Mouse (Mus musculus) midbrain, embryonic 16.5 days (tissue): Measurements from ENCODE around the gene Dock11. TPM values are rescaled to one million over a fixed set of nuclear protein-coding genes. Genes with fewer than 3 reads are reported as not detected.

ENCODE experiments used
- ATAC-seq: fragments of 200-750 bp; cut with Nextera tagmentation; 2 replicates; pipeline ENCODE4 v1.8.0; 2017; ENCODE audit warnings: moderate TSS enrichment
- H3K27ac ChIP-seq: fragments of 300-500 bp; sonication (generic); 2 replicates; pipeline ENCODE4 v1.5.1; 2014; ENCODE audit warnings: mild to moderate bottlenecking, low read length, mixed read lengths
- H3K27me3 ChIP-seq: fragments of 300-500 bp; sonication (generic); 2 replicates; pipeline ENCODE4 v1.6.1; 2014; ENCODE audit warnings: low read depth, low read length, mixed read lengths; ENCODE audit not compliant: control insufficient read depth, insufficient read depth
- H3K36me3 ChIP-seq: fragments of 300-500 bp; sonication (generic); 2 replicates; pipeline ENCODE4 v1.6.1; 2014; ENCODE audit warnings: mild to moderate bottlenecking, low read length, moderate library complexity, mixed read lengths; ENCODE audit not compliant: control insufficient read depth, insufficient read depth
- H3K4me1 ChIP-seq: fragments of 300-500 bp; sonication (generic); 2 replicates; pipeline ENCODE4 v1.6.1; 2014; ENCODE audit warnings: mild to moderate bottlenecking, low read length, mixed read lengths; ENCODE audit not compliant: control insufficient read depth, insufficient read depth
- H3K4me2 ChIP-seq: fragments of 300-500 bp; sonication (generic); 2 replicates; pipeline ENCODE4 v1.6.1; 2014; ENCODE audit warnings: mild to moderate bottlenecking, low read length, mixed read lengths
- H3K4me3 ChIP-seq: fragments of 300-500 bp; sonication (generic); 2 replicates; pipeline ENCODE4 v1.5.1; 2014; ENCODE audit warnings: low read depth, mild to moderate bottlenecking, low read length, moderate library complexity, mixed read lengths
- H3K9ac ChIP-seq: fragments of 300-500 bp; sonication (generic); 2 replicates; pipeline ENCODE4 v1.6.1; 2014; ENCODE audit warnings: low read depth, low read length, mixed read lengths
- H3K9me3 ChIP-seq: fragments of 300-500 bp; sonication (generic); replicated peaks from 2 replicates; pipeline ENCODE4 v1.6.1; 2014; ENCODE audit warnings: mild to moderate bottlenecking, low read length, mixed read lengths; ENCODE audit not compliant: control insufficient read depth, poor library complexity, severe bottlenecking
- WGBS: fragments of 180-500 bp; shearing (Covaris S2); extraction: QIAGEN DNeasy Blood & Tissue Kit; methylation state at CpG from one replicate; pipeline ENCODE4 v1.1.7; 2014; 5-methylcytosine and 5-hydroxymethylcytosine counted together
- polyA plus RNA-seq: library from polyadenylated mRNA; unstranded; fragments of >200 nt; fragmentation: Nextera tagmentation; extraction: Ambion mirVana; gene quantifications from 2 replicates; pipeline ENCODE4 v1.2.1, GENCODE M21; 2015

The Dock11 gene
- polyA plus RNA-seq, 1 experiment from 2014 or later: 12.7 TPM

GRCm38 (mm10) chrX:36045731-36046130 is 157.1 kb downstream of the Dock11 start:
- no peaks in the 10 kb centered on the region for H3K9me3 ChIP-seq
- no peaks in the 10 kb centered on the region for H3K27me3 ChIP-seq
- no peak overlapping the region for H3K27ac ChIP-seq
- no peak overlapping the region for H3K4me2 ChIP-seq
- WGBS: 58% methylated on average over 4 of the region's 4 CpGs
- no peaks in the 10 kb centered on the region for H3K4me1 ChIP-seq
- no peak for ATAC-seq
- H3K9ac ChIP-seq: no peak overlapping the region
- peaks cover 2% of the 10 kb centered on the region; the same call in 1 of the 2 replicates for H3K36me3 ChIP-seq
- no peak overlapping the region for H3K4me3 ChIP-seq

GRCm38 (mm10) chrX:36047451-36047850 is 158.8 kb downstream of the Dock11 start:
- Histone ChIP-seq H3K4me3 (no peak overlapping the region), H3K9me3 (no peaks in the 10 kb centered on the region), H3K4me1 (no peaks in the 10 kb centered on the region), H3K9ac (no peak overlapping the region), H3K4me2 (no peak overlapping the region), H3K36me3 (no peaks in the 10 kb centered on the region), H3K27ac (no peak overlapping the region), H3K27me3 (no peaks in the 10 kb centered on the region)
- ATAC-seq: no peak
- 85% methylated on average over 1 of the region's 1 CpGs for WGBS

- H3K27ac ChIP-seq: no peak overlapping the region
- no peaks in the 10 kb centered on the region for H3K4me1 ChIP-seq
- H3K4me3 ChIP-seq: no peak overlapping the region
- no peak overlapping the region for H3K4me2 ChIP-seq
- no peaks in the 10 kb centered on the region for H3K36me3 ChIP-seq
- ATAC-seq: no peak
- no peak overlapping the region for H3K9ac ChIP-seq
- H3K27me3 ChIP-seq: no peaks in the 10 kb centered on the region
- H3K9me3 ChIP-seq: no peaks in the 10 kb centered on the region
Measured at GRCm38 (mm10) chrX:36050312-36050711, 161.7 kb downstream of the Dock11 start.

GRCm38 (mm10) chrX:36073997-36074396 is 185.4 kb downstream of the Dock11 start:
- 51% methylated on average over 2 of the region's 2 CpGs for WGBS
- H3K4me2 ChIP-seq: no peak overlapping the region
- H3K36me3 ChIP-seq: no peaks in the 10 kb centered on the region
- H3K4me1 ChIP-seq: no peaks in the 10 kb centered on the region
- no peak overlapping the region for H3K4me3 ChIP-seq
- no peaks in the 10 kb centered on the region for H3K9me3 ChIP-seq
- no peak overlapping the region for H3K9ac ChIP-seq
- no peak for ATAC-seq
- H3K27me3 ChIP-seq: no peaks in the 10 kb centered on the region
- no peak overlapping the region for H3K27ac ChIP-seq

GRCm38 (mm10) chrX:36077164-36077563 is 188.5 kb downstream of the Dock11 start:
- no peak overlapping the region for H3K27ac ChIP-seq
- no peaks in the 10 kb centered on the region for H3K9me3 ChIP-seq
- H3K27me3 ChIP-seq: no peaks in the 10 kb centered on the region
- no peaks in the 10 kb centered on the region for H3K4me1 ChIP-seq
- H3K36me3 ChIP-seq: no peaks in the 10 kb centered on the region
- no peak overlapping the region for H3K4me3 ChIP-seq
- no peak for ATAC-seq
- H3K9ac ChIP-seq: no peak overlapping the region
- no peak overlapping the region for H3K4me2 ChIP-seq
- 79% methylated on average over 4 of the region's 4 CpGs for WGBS

- Histone ChIP-seq H3K9me3 (no peaks in the 10 kb centered on the region), H3K4me2 (no peak overlapping the region), H3K36me3 (no peaks in the 10 kb centered on the region), H3K27ac (no peak overlapping the region), H3K27me3 (no peaks in the 10 kb centered on the region), H3K4me1 (no peaks in the 10 kb centered on the region), H3K9ac (no peak overlapping the region), H3K4me3 (no peak overlapping the region)
- ATAC-seq: no peak
- WGBS: 86% methylated on average over 1 of the region's 1 CpGs
Measured at GRCm38 (mm10) chrX:36082917-36083316, 194.3 kb downstream of the Dock11 start.

- no peaks in the 10 kb centered on the region for H3K4me1 ChIP-seq
- H3K4me2 ChIP-seq: no peak overlapping the region
- H3K9me3 ChIP-seq: no peaks in the 10 kb centered on the region
- H3K4me3 ChIP-seq: no peak overlapping the region
- no peaks in the 10 kb centered on the region for H3K36me3 ChIP-seq
- no peaks in the 10 kb centered on the region for H3K27me3 ChIP-seq
- WGBS: 93% methylated on average over 6 of the region's 6 CpGs
- no peak overlapping the region for H3K9ac ChIP-seq
- ATAC-seq: no peak
- no peak overlapping the region for H3K27ac ChIP-seq
Measured at GRCm38 (mm10) chrX:36088464-36089256, 200.0 kb downstream of the Dock11 start.

GRCm38 (mm10) chrX:36100883-36101282 is 212.3 kb downstream of the Dock11 start:
- no peak overlapping the region for H3K4me2 ChIP-seq

GRCm38 (mm10) chrX:36101318-36101717 is 212.7 kb downstream of the Dock11 start:
- Histone ChIP-seq H3K4me3 (no peak overlapping the region), H3K4me2 (no peak overlapping the region), H3K27me3 (no peaks in the 10 kb centered on the region), H3K4me1 (no peaks in the 10 kb centered on the region), H3K9ac (no peak overlapping the region), H3K9me3 (0 out of 2 replicates have a peak, but pooled peaks cover 4% of the 10 kb centered on the region), H3K27ac (no peak overlapping the region), H3K36me3 (no peaks in the 10 kb centered on the region)
- ATAC-seq: no peak
- WGBS: 79% methylated on average over 3 of the region's 3 CpGs

More at GRCm38 (mm10) chrX:36100883-36101282, 212.3 kb downstream of the Dock11 start:
- H3K27ac ChIP-seq: no peak overlapping the region
- H3K36me3 ChIP-seq: no peaks in the 10 kb centered on the region
- H3K4me3 ChIP-seq: no peak overlapping the region
- WGBS: 91% methylated on average over 1 of the region's 1 CpGs
- H3K9ac ChIP-seq: no peak overlapping the region
- ATAC-seq: no peak
- no peaks in the 10 kb centered on the region for H3K4me1 ChIP-seq
- 0 out of 2 replicates have a peak, but pooled peaks cover 4% of the 10 kb centered on the region for H3K9me3 ChIP-seq
- no peaks in the 10 kb centered on the region for H3K27me3 ChIP-seq
